Mouse (Mus musculus) brain, embryonic 14.5 days (tissue): ENCODE results near the gene Xpot.

ENCODE experiments used
- CTCF ChIP-seq: fragments of 200-500 bp; IDR thresholded peaks from 2 replicates; pipeline ENCODE4 v1.5.1; 2012; ENCODE audit warnings: inconsistent platforms, mild to moderate bottlenecking, moderate library complexity, borderline replicate concordance; ENCODE audit not compliant: insufficient read depth, insufficient read length; ENCODE audit errors: extremely low read depth
- POLR2A ChIP-seq: fragments of 200-500 bp; IDR thresholded peaks from 2 replicates; pipeline ENCODE4 v1.6.1; 2012; ENCODE audit warnings: mild to moderate bottlenecking, inconsistent platforms, borderline replicate concordance; ENCODE audit not compliant: poor library complexity, insufficient read depth, insufficient read length, severe bottlenecking; ENCODE audit errors: extremely low read depth

DNA sequence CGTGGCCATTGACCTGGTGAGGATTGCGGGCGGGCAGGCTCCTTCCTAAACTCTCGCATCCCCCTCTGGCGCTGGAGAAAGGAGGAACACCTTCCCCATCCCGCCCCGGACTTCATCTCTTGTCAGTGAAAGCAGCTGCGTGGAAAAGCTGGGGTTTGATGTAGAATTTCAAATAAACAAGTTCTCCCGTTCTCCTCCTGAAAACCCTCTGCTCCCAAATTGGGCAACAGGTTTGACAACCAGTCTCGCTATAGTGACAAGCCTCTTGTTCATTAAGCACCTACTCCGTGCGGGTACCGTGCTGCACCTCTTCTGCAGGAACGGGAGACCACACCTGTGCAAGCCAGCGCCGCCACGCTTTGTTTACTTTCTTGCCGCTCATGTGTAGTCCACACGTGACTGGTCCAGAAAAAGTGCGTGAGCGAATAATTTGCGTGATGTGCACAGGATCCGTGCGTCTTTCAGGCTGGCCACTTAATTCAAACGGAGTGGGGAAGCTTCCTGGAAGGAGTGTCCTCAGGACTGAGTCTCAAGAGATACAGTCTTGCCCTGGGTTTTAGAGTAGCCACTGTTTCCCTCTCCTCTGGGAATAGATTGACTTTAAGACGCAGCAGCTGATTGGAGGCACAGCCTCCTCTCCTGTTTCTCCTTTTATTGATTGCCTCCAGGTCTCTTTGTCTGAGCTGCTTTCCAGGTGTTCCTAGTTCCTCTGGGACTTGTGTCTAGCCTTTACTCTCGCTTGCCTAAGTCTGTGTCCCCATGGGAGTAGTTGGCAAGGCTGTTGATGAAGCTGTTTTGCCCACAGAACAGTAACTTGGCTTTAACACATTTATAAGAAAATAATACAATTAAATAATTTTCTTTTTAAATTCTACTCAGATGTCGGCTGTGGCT, 16.2 kb upstream of the Xpot start:
- TF ChIP-seq CTCF = no peak
- TF ChIP-seq POLR2A = no peak
